Mouse (Mus musculus): ENCODE measurements around the gene Leprot. TPM values are rescaled to one million over a fixed set of nuclear protein-coding genes. Genes with fewer than 3 reads are reported as not detected.

The Leprot gene
- polyA plus RNA-seq, 1 experiment from 2014 or later, result 72.1 TPM

DNA sequence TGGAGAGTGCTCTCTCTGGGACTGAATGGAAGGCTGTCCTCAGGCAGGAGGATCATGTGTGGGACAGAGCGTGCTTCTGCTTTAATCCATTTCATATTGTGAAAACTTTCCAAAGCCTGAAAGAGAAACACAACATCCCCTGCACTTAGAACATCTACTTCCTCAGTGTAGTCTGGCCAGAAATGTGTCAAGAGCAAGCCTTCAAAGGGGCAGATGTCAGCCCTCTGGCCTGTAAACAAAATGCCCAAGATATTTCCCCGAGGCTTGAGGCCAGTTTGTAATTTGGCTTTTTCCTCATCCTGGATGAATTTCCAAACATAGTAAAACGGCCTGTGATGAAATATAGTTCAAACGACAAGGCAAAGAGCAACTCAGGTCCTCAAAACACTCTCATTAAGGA lies 28.2 kb downstream of the Leprot start:
- Histone ChIP-seq H3K9ac (replicated peaks; ENCODE audit: low read depth, low read length) (no peak overlapping the region), H3K27me3 (ENCODE audit: control insufficient read depth, insufficient read depth, low read length) (no peaks in the 10 kb centered on the region), H3K4me1 (ENCODE audit: control insufficient read depth, insufficient read depth, low read length) (no peaks in the 10 kb centered on the region), H3K36me3 (ENCODE audit: control insufficient read depth, insufficient read depth, low read length) (no peaks in the 10 kb centered on the region), H3K27ac (ENCODE audit: low read depth, low read length) (no peak overlapping the region), H3K9me3 (ENCODE audit: control insufficient read depth, low read length) (no peaks in the 10 kb centered on the region), H3K4me3 (ENCODE audit: low read depth, low read length) (no peak overlapping the region), H3K4me2 (ENCODE audit: low read depth, low read length) (no peak overlapping the region)
- 86% methylated on average over 4 of the region's 4 CpGs for WGBS
- ATAC-seq (ENCODE audit: low read depth), result no peak

GRCm38 (mm10) chr4:101682620-101683019 lies 35.1 kb downstream of the Leprot start:
- Histone ChIP-seq H3K27ac (ENCODE audit: low read depth, low read length) (no peak overlapping the region), H3K9ac (replicated peaks; ENCODE audit: low read depth, low read length) (no peak overlapping the region), H3K27me3 (ENCODE audit: control insufficient read depth, insufficient read depth, low read length) (no peaks in the 10 kb centered on the region), H3K36me3 (ENCODE audit: control insufficient read depth, insufficient read depth, low read length) (no peaks in the 10 kb centered on the region), H3K4me1 (ENCODE audit: control insufficient read depth, insufficient read depth, low read length) (no peaks in the 10 kb centered on the region), H3K9me3 (ENCODE audit: control insufficient read depth, low read length) (no peaks in the 10 kb centered on the region), H3K4me2 (ENCODE audit: low read depth, low read length) (no peak overlapping the region), H3K4me3 (ENCODE audit: low read depth, low read length) (no peak overlapping the region)
- no peak for ATAC-seq (ENCODE audit: low read depth)
- WGBS, result 91% methylated on average over 4 of the region's 4 CpGs

DNA sequence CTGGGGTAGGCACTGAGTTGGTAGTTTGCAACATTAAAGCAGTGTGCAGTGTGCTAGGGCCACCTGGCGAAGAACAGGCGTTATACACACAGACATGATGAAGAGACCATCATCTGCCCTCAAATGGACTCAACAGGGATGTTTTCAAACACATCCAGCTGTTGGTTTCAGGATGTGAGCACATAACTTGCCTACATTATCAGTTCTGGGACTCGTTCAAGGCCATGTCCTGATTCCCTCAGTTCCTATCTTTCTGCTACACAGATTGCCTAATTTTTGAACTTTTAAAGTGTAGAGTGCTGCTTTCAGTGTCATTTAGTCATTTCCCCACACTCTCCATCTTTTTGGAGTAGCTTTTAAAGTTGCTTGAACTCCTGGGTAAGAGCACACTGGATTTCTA lies 35.6 kb downstream of the Leprot start:
- H3K4me2 ChIP-seq (ENCODE audit: low read depth, low read length), result no peak overlapping the region
- H3K4me1 ChIP-seq (ENCODE audit: control insufficient read depth, insufficient read depth, low read length), result no peaks in the 10 kb centered on the region
- no peaks in the 10 kb centered on the region for H3K27me3 ChIP-seq (ENCODE audit: control insufficient read depth, insufficient read depth, low read length)
- ATAC-seq (ENCODE audit: low read depth), result no peak
- WGBS, result 85% methylated on average over 3 of the region's 3 CpGs
- H3K9ac ChIP-seq (replicated peaks; ENCODE audit: low read depth, low read length), result no peak overlapping the region
- H3K4me3 ChIP-seq (ENCODE audit: low read depth, low read length), result no peak overlapping the region
- no peak overlapping the region for H3K27ac ChIP-seq (ENCODE audit: low read depth, low read length)
- H3K36me3 ChIP-seq (ENCODE audit: control insufficient read depth, insufficient read depth, low read length), result no peaks in the 10 kb centered on the region
- no peaks in the 10 kb centered on the region for H3K9me3 ChIP-seq (ENCODE audit: control insufficient read depth, low read length)

DNA sequence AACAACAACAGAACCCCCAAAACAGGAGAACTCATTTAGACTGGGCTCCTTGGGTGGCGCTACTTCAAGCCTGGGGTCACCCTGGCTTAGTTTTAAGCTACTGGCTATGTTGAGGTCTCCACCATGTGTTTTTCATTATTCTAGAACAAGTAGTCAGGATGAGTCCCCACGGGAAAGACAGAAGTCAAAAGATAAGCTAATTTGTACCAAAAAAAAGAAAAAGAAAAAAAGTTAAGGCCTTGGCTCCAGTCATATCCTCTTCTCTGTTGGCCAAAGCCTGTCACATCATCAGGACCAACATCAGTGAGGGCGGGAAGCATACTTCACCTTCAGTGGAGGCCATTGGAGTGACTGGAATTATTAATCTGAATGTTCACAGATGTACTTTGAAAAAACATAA lies 37.3 kb downstream of the Leprot start:
- WGBS, result 87% methylated on average over 3 of the region's 3 CpGs
- Histone ChIP-seq H3K27me3 (ENCODE audit: control insufficient read depth, insufficient read depth, low read length) (no peaks in the 10 kb centered on the region), H3K4me3 (ENCODE audit: low read depth, low read length) (no peak overlapping the region), H3K4me2 (ENCODE audit: low read depth, low read length) (no peak overlapping the region), H3K36me3 (ENCODE audit: control insufficient read depth, insufficient read depth, low read length) (no peaks in the 10 kb centered on the region), H3K9me3 (ENCODE audit: control insufficient read depth, low read length) (no peaks in the 10 kb centered on the region), H3K27ac (ENCODE audit: low read depth, low read length) (no peak overlapping the region), H3K4me1 (ENCODE audit: control insufficient read depth, insufficient read depth, low read length) (no peaks in the 10 kb centered on the region), H3K9ac (replicated peaks; ENCODE audit: low read depth, low read length) (no peak overlapping the region)
- no peak for ATAC-seq (ENCODE audit: low read depth)

DNA sequence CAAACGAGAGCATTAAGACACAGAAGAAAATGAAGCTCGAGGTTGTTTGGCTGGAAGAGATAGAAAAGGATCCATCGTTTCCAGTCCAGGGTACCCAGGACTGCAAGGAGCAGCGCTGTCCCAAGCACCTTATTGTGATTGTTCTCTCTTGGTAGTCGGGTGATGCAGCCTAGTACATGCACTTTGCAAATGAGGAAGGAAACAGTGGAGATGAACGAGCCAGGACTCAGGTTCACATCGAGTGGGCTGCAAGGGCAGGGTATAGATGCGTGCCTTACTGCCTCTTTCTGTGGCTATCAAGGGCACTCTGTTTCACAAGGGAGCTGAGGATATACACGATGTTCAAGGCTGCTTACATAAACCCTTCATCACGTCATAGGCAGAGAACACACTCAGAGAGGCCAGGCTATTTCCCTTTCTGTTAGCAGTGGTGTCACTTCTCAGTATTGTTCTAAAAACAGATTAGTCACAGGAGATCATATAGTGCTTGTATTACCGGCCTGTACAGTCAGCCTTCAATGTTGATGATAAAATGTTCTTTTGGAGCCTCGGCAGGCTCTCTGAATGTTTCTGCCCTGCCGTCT lies 38.8 kb downstream of the Leprot start:
- Histone ChIP-seq H3K4me3 (ENCODE audit: low read depth, low read length) (no peak overlapping the region), H3K36me3 (ENCODE audit: control insufficient read depth, insufficient read depth, low read length) (no peaks in the 10 kb centered on the region), H3K4me1 (ENCODE audit: control insufficient read depth, insufficient read depth, low read length) (no peaks in the 10 kb centered on the region), H3K27me3 (ENCODE audit: control insufficient read depth, insufficient read depth, low read length) (no peaks in the 10 kb centered on the region), H3K27ac (ENCODE audit: low read depth, low read length) (no peak overlapping the region), H3K4me2 (ENCODE audit: low read depth, low read length) (no peak overlapping the region), H3K9ac (replicated peaks; ENCODE audit: low read depth, low read length) (no peak overlapping the region), H3K9me3 (ENCODE audit: control insufficient read depth, low read length) (no peaks in the 10 kb centered on the region)
- no peak for ATAC-seq (ENCODE audit: low read depth)
- 80% methylated on average over 13 of the region's 13 CpGs for WGBS

DNA sequence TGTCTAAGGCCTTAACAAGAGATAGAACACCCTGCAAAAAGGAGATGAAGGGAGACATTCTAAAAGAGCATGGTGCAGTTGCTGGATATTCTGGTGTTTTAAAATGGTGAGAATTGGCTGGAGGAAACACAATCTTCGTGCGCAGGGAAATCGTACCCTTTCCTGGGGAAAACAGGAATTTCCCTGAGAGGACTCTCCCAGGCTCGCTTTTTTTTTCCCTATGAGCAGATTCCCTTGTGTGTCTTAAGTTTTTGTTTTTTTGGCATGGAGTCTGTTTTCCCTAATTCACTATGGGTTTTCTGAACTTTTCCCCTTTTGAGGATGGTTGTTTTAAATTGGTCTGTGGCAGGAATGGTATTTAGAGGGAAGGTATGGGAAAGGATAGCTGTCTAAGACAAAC lies 41.7 kb downstream of the Leprot start:
- WGBS, result 84% methylated on average over 4 of the region's 4 CpGs
- no peaks in the 10 kb centered on the region for H3K36me3 ChIP-seq (ENCODE audit: control insufficient read depth, insufficient read depth, low read length)
- H3K27me3 ChIP-seq (ENCODE audit: control insufficient read depth, insufficient read depth, low read length), result no peaks in the 10 kb centered on the region
- no peak for ATAC-seq (ENCODE audit: low read depth)
- H3K4me1 ChIP-seq (ENCODE audit: control insufficient read depth, insufficient read depth, low read length), result no peaks in the 10 kb centered on the region
- no peaks in the 10 kb centered on the region for H3K9me3 ChIP-seq (ENCODE audit: control insufficient read depth, low read length)
- no peak overlapping the region for H3K4me2 ChIP-seq (ENCODE audit: low read depth, low read length)
- H3K27ac ChIP-seq (ENCODE audit: low read depth, low read length), result no peak overlapping the region
- H3K9ac ChIP-seq (replicated peaks; ENCODE audit: low read depth, low read length), result no peak overlapping the region
- H3K4me3 ChIP-seq (ENCODE audit: low read depth, low read length), result no peak overlapping the region

GRCm38 (mm10) chr4:101689645-101690044 lies 42.1 kb downstream of the Leprot start:
- Histone ChIP-seq H3K4me2 (ENCODE audit: low read depth, low read length) (no peak overlapping the region), H3K9me3 (ENCODE audit: control insufficient read depth, low read length) (no peaks in the 10 kb centered on the region), H3K27me3 (ENCODE audit: control insufficient read depth, insufficient read depth, low read length) (no peaks in the 10 kb centered on the region), H3K36me3 (ENCODE audit: control insufficient read depth, insufficient read depth, low read length) (no peaks in the 10 kb centered on the region), H3K9ac (replicated peaks; ENCODE audit: low read depth, low read length) (no peak overlapping the region), H3K4me3 (ENCODE audit: low read depth, low read length) (no peak overlapping the region), H3K27ac (ENCODE audit: low read depth, low read length) (no peak overlapping the region), H3K4me1 (ENCODE audit: control insufficient read depth, insufficient read depth, low read length) (no peaks in the 10 kb centered on the region)
- no peak for ATAC-seq (ENCODE audit: low read depth)
- WGBS, result 82% methylated on average over 5 of the region's 5 CpGs

- WGBS, result 74% methylated on average over 4 of the region's 4 CpGs
- Histone ChIP-seq H3K4me3 (ENCODE audit: low read depth, low read length) (no peak overlapping the region), H3K9ac (replicated peaks; ENCODE audit: low read depth, low read length) (no peak overlapping the region), H3K9me3 (ENCODE audit: control insufficient read depth, low read length) (no peaks in the 10 kb centered on the region), H3K27me3 (ENCODE audit: control insufficient read depth, insufficient read depth, low read length) (no peaks in the 10 kb centered on the region), H3K27ac (ENCODE audit: low read depth, low read length) (no peak overlapping the region), H3K36me3 (ENCODE audit: control insufficient read depth, insufficient read depth, low read length) (no peaks in the 10 kb centered on the region), H3K4me1 (ENCODE audit: control insufficient read depth, insufficient read depth, low read length) (no peaks in the 10 kb centered on the region), H3K4me2 (ENCODE audit: low read depth, low read length) (no peak overlapping the region)
- ATAC-seq (ENCODE audit: low read depth), result no peak
These were observed 45.4 kb downstream of the Leprot start for GRCm38 (mm10) chr4:101692892-101693291.

- WGBS, result 65% methylated on average over 6 of the region's 6 CpGs
- H3K9me3 ChIP-seq (ENCODE audit: control insufficient read depth, low read length), result no peaks in the 10 kb centered on the region
- no peak for ATAC-seq (ENCODE audit: low read depth)
- H3K27ac ChIP-seq (ENCODE audit: low read depth, low read length), result no peak overlapping the region
- no peak overlapping the region for H3K4me3 ChIP-seq (ENCODE audit: low read depth, low read length)
- H3K27me3 ChIP-seq (ENCODE audit: control insufficient read depth, insufficient read depth, low read length), result no peaks in the 10 kb centered on the region
- H3K4me2 ChIP-seq (ENCODE audit: low read depth, low read length), result no peak overlapping the region
- H3K4me1 ChIP-seq (ENCODE audit: control insufficient read depth, insufficient read depth, low read length), result no peaks in the 10 kb centered on the region
- no peak overlapping the region for H3K9ac ChIP-seq (replicated peaks; ENCODE audit: low read depth, low read length)
- H3K36me3 ChIP-seq (ENCODE audit: control insufficient read depth, insufficient read depth, low read length), result no peaks in the 10 kb centered on the region
These were observed 47.0 kb downstream of the Leprot start for GRCm38 (mm10) chr4:101694529-101694928.

All from neural tube, embryonic 14.5 days (tissue).